Mouse (Mus musculus): ENCODE measurements around the gene Acss1. TPM values are rescaled to one million over a fixed set of nuclear protein-coding genes. Genes with fewer than 3 reads are reported as not detected.

Gene Acss1
- polyA plus RNA-seq (2012; rRNA removed), result 164 and 200 TPM in 2 replicates

GRCm38 (mm10) chr2:150667820-150668766, at the start of gene Acss1:
Gene Acss1 (minus strand): TSS chr2:150668500.

GRCm38 (mm10) chr2:150689223-150689800, 21.0 kb upstream of the Acss1 start, which contains the start of gene Vsx1:
Gene Vsx1 (minus strand): TSS chr2:150689360.

GRCm38 (mm10) chr2:150608087-150608799, 60.1 kb downstream of the Acss1 start, which contains the start of gene Apmap:
Gene Apmap (minus strand): TSS chr2:150608567.

GRCm38 (mm10) chr2:150569847-150570590, 98.3 kb downstream of the Acss1 start, which contains the start of gene Cst7:
Gene Cst7 (plus strand): TSS chr2:150570415.

Other genes with a start within 250 kb of the Acss1 start
- 0.03 and 0.07 TPM in 2 replicates for gene Zfp442, start 217.0 kb downstream of the Acss1 start, polyA plus RNA-seq (2012; rRNA removed)
- gene Zfp345, start 183.4 kb downstream of the Acss1 start, polyA plus RNA-seq (2012; rRNA removed), result not detected in 2 replicates
- gene Cst7, start 98.1 kb downstream of the Acss1 start, polyA plus RNA-seq (2012; rRNA removed), result 0.55 and 0.74 TPM in 2 replicates
- 29.6 and 73.1 TPM in 2 replicates for gene Apmap, start 59.9 kb downstream of the Acss1 start, polyA plus RNA-seq (2012; rRNA removed)
- gene Vsx1, start 20.9 kb upstream of the Acss1 start, polyA plus RNA-seq (2012; rRNA removed), result not detected in 2 replicates
- 46.0 and 49.2 TPM in 2 replicates for gene Entpd6, start 80.5 kb upstream of the Acss1 start, polyA plus RNA-seq (2012; rRNA removed)
- 109 and 115 TPM in 2 replicates for gene Pygb, start 118.2 kb upstream of the Acss1 start, polyA plus RNA-seq (2012; rRNA removed)
- 31.7 and 34.3 TPM in 2 replicates for gene Abhd12, start 236.2 kb upstream of the Acss1 start, polyA plus RNA-seq (2012; rRNA removed)
- gene Gins1, start 236.9 kb upstream of the Acss1 start, polyA plus RNA-seq (2012; rRNA removed), result 1.0 and 1.5 TPM in 2 replicates

Measured in colon, adult 2 months (tissue).